Mouse (Mus musculus): ENCODE measurements around the gene Il21r. TPM values are rescaled to one million over a fixed set of nuclear protein-coding genes. Genes with fewer than 3 reads are reported as not detected.

The Il21r gene
- polyA plus RNA-seq, 1 experiment: 0.64 TPM

DNA sequence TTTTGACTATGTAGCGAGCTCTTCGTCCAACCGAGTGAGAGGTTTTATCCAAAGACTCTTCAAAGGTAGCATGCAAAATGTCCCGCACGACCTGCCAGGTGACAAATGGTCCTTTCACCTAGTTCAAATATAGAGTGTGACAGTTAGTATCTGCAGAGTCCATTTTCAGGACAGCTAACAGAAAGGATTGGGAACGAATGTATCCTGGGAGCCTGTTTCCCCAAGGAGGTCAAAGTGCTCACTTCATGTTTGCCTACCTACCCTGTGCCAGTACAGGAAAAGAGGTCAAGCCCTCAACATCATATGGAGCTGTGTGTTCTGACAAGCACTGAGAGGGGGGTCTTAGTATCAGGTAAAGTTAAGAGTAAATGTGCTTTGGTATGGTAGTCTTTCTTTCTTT, 54.3 kb downstream of the Il21r start:
- TF ChIP-seq CTCF (IDR thresholded peaks at IDR 0.05; ENCODE audit: borderline replicate concordance, extremely low read depth, insufficient read depth, insufficient read length) (no peak), POLR2A (IDR thresholded peaks at IDR 0.05; ENCODE audit: borderline replicate concordance, extremely low read depth, insufficient read depth, insufficient read length, poor library complexity, severe bottlenecking) (no peak)

DNA sequence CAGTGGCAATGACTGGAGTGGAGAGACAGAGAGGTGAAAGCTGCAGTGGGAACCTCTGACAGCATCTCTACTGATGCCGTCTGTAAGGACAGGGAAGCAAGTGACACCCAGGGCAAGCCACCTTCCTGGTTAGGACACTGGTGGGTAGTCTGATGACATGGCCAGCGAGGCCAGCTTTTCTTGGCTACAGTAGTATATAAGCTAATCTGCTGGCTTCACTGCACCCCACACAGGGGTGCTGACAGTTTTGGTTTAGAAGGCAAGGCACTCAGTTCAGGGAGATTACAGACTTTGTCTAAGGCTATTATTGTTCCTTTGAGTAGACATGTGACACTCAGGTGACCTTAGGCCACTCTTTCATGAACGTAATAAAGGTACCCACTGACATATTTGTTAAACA, 60.4 kb downstream of the Il21r start:
- TF ChIP-seq POLR2A (IDR thresholded peaks at IDR 0.05; ENCODE audit: borderline replicate concordance, extremely low read depth, insufficient read depth, insufficient read length, poor library complexity, severe bottlenecking) (no peak), CTCF (IDR thresholded peaks at IDR 0.05; ENCODE audit: borderline replicate concordance, extremely low read depth, insufficient read depth, insufficient read length) (no peak)
- no peak for DNase-seq (ENCODE audit: low read depth)

More for the DNA sequence above, 54.3 kb downstream of the Il21r start:
- no peak for DNase-seq (ENCODE audit: low read depth)

DNA sequence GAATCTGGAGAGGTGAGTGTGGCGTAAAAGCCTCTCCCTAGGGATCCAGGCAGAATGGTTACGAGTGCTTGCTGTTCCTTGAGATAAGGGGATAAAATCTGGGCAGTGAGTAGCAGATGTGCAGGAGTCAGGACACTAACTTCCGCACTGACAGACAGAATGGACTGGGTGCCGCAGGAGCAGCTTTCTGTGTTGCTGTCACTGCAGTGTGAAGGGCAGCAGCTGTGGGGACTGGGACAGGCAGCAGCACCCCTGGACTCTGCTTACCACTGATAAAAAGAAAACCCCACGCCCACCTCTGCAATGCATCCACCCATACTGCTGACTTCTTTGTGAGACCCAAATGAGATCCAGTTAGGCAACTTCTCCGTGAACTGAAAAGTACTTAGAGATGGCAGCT, 67.6 kb downstream of the Il21r start:
- DNase-seq (ENCODE audit: low read depth): no peak
- no peak for TF ChIP-seq CTCF (IDR thresholded peaks at IDR 0.05; ENCODE audit: borderline replicate concordance, extremely low read depth, insufficient read depth, insufficient read length)
- TF ChIP-seq POLR2A (IDR thresholded peaks at IDR 0.05; ENCODE audit: borderline replicate concordance, extremely low read depth, insufficient read depth, insufficient read length, poor library complexity, severe bottlenecking): no peak

DNA sequence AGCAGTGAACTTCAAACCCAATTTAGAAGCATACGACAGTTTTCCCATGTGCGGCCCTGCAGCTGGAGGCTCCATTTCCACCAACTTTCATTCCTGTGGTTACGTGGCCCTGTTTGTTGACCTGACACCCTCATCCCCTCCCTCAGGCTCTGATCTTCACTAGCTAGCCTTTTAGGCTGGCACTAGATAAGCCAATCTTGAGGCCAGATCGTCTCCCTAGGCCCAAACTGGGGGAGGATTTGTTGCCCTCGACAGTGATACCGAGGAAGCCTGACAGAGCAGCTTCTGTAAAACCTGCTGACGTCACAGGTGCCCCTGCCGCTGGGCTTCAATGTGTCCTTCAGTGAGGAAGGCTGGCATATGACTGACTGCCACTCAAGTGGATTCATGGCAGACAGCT, 68.2 kb downstream of the Il21r start:
- DNase-seq (ENCODE audit: low read depth): no peak
- TF ChIP-seq CTCF (IDR thresholded peaks at IDR 0.05; ENCODE audit: borderline replicate concordance, extremely low read depth, insufficient read depth, insufficient read length) (no peak), POLR2A (IDR thresholded peaks at IDR 0.05; ENCODE audit: borderline replicate concordance, extremely low read depth, insufficient read depth, insufficient read length, poor library complexity, severe bottlenecking) (no peak)

DNA sequence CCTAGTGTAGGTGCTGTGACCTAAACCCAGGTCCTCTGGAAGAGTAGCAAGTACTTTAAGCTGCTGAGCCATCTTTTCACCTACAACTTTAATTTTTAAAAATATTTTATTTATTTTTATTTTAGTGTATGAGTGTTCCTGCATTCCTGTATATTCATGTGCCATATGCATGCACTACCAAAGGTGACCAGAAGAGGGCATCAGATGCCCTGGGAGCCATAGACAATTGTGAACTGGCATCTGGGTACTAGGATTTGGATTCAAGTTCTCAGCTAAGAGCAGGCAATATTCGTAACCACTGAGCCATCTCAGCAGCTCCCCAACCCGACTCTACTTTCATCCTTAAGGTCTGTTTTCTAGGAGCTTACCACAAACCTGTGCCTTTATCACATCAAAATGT, 71.7 kb downstream of the Il21r start:
- TF ChIP-seq CTCF (IDR thresholded peaks at IDR 0.05; ENCODE audit: borderline replicate concordance, extremely low read depth, insufficient read depth, insufficient read length) (peak; percentile 75; the same call in 1 of the 2 replicates), POLR2A (IDR thresholded peaks at IDR 0.05; ENCODE audit: borderline replicate concordance, extremely low read depth, insufficient read depth, insufficient read length, poor library complexity, severe bottlenecking) (no peak)
- DNase-seq (ENCODE audit: low read depth): peak; percentile 55

DNA sequence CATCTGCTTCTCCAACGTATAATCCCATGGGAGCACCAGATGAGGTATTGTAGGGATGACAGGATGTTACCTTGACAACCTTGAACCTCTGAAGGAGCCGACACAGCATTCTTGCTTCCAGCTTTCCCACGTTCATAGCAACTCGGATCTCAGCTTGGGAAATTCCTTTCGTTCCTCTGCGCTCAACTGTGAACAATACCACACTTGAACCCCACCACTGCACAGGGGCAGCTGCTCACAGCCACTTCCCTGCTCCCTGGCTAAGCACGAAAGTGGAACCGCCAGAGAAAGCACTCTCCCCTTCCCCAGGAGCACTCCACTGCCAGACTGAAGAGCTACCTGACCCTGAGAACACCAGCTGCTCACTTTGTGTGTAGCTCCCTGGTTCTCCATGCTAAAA, 75.5 kb downstream of the Il21r start:
- no peak for TF ChIP-seq CTCF (IDR thresholded peaks at IDR 0.05; ENCODE audit: borderline replicate concordance, extremely low read depth, insufficient read depth, insufficient read length)
- no peak for TF ChIP-seq POLR2A (IDR thresholded peaks at IDR 0.05; ENCODE audit: borderline replicate concordance, extremely low read depth, insufficient read depth, insufficient read length, poor library complexity, severe bottlenecking)
- DNase-seq (ENCODE audit: low read depth): peak; percentile 45

DNA sequence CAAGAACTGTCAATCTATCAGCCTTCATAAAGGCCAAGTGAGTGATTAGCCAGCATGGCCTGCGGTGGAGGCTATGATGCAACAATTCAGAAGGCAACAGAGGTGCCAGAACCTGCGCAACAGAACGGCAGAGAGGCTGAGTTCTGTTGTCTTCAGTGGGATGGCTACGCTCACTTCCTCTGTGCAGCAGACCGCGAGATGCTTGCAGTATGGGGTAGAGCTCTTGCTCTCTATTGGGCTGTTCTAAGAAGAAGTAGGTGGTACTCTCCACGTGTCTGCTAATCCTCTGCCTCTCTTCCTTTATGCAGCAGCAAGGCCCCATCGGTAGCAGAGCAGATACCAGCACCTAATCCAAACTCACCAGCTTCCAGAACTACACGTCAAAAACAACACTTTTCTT, 76.7 kb downstream of the Il21r start:
- no peak for DNase-seq (ENCODE audit: low read depth)
- TF ChIP-seq POLR2A (IDR thresholded peaks at IDR 0.05; ENCODE audit: borderline replicate concordance, extremely low read depth, insufficient read depth, insufficient read length, poor library complexity, severe bottlenecking) (no peak), CTCF (IDR thresholded peaks at IDR 0.05; ENCODE audit: borderline replicate concordance, extremely low read depth, insufficient read depth, insufficient read length) (no peak)

Other genes starting within 250 kb of the Il21r start
- 6.3 and 8.1 TPM in 2 replicates for gene Kdm8, start 158.8 kb upstream of the Il21r start, polyA plus RNA-seq (2012; rRNA removed)
- gene Nsmce1, start 111.8 kb upstream of the Il21r start, polyA plus RNA-seq (2012; rRNA removed): 61.6 and 79.0 TPM in 2 replicates
- gene Il4ra, start 51.3 kb upstream of the Il21r start, polyA plus RNA-seq (2012; rRNA removed): 4.2 and 6.3 TPM in 2 replicates
- gene Gtf3c1, start 104.4 kb downstream of the Il21r start, polyA plus RNA-seq (2012; rRNA removed): 53.6 and 67.0 TPM in 2 replicates
- gene D430042O09Rik, start 104.5 kb downstream of the Il21r start, polyA plus RNA-seq (2012; rRNA removed): 17.3 and 18.4 TPM in 2 replicates

Measured in brain, embryonic 14.5 days (tissue).